Mouse (Mus musculus): ENCODE measurements around the gene Atf6.
A peak's percentile ranks its signal among the peaks of the same experiment; 100 is the strongest.

Gene Atf6

GRCm38 (mm10) chr1:170867691-170868105 is at the start of gene Atf6:
Atf6 (minus strand) TSS chr1:170867771.
- DNase-seq (ENCODE audit: low spot score), result peak; percentile 96

- no peak for DNase-seq (ENCODE audit: low spot score)
These were observed 48.1 kb upstream of the Atf6 start for GRCm38 (mm10) chr1:170915657-170916056.

GRCm38 (mm10) chr1:170912891-170913615 is 45.5 kb upstream of the Atf6 start, which contains the start of gene Fcrlb:
Fcrlb (minus strand) TSS chr1:170912941.
- DNase-seq (ENCODE audit: low spot score), result no peak

GRCm38 (mm10) chr1:170911907-170912660 is 44.5 kb upstream of the Atf6 start:
- no peak for DNase-seq (ENCODE audit: low spot score)

GRCm38 (mm10) chr1:170908341-170908740 is 40.8 kb upstream of the Atf6 start:
- peak; percentile 42 for DNase-seq (ENCODE audit: low spot score)

DNA sequence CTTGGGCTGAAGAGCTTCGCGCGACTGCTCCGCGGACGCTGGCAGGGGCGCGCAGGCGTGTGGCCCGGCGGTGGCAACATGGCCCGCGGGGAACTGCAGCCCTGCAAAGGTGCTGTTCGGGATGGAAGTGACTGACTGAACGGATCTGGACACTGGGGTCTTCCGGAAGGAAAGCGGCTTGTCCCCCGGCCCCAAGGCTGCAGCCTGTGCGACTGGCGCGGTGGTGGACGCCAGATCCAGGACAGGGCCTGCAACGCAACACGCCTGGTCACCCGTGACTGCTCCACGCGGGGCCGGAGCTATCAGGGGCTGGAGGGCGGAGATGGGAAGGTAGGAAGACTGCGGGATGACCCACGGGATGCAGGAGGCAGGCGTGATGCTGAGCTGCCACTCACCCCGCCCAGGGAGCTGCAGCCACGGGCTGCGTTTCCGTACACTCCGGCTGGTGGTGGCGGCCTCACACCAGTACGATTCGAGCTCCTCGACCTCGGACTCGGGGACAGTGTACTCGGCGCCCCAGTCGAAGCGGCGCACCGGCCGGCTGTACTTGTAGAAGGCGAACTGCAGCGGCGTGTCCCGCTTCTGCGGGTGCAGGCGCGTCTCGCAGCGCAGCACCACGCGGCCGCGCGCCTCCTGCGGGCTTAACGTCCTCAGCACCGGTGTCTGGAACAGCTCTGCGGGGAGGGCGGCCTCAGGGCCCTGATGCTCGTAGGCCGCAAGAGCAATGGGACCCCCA is 40.1 kb upstream of the Atf6 start:
- DNase-seq (ENCODE audit: low spot score), result peak; percentile 52

DNA sequence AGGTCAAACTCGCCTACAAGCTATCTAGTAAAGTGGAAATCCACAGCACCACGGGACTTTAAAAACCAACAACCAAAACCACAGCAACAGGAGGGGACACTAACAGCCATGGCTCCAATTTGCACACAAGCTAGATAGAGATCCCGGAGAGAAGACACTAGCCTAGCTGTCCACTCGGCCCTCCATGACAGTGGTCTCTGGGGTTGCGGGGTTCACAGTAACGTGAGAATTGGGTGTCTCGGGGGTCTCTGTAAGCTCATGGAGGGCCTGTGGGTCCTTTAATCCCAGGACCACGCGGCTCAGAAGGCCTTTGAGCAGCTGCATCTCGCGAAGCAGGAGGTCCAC is 39.5 kb upstream of the Atf6 start:
- no peak for DNase-seq (ENCODE audit: low spot score)

DNA sequence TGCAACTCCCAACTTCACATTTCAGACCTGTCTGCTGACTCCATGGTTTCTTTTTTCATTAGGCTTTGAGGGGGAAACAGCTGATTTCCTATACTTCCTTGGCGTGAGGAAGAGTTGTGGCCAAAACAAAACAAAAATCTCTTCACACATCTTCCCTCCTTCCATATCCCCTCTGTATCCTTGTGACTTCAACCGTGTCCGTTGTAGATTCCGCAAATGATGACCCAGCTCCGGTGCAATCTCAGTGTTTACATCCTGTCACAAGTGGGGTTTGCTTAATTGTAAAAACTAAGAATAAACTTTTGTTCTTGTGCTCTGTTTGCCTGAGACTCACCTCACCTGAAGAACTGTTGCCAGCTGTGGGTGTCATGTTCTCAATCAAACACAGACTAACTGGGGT is 35.9 kb upstream of the Atf6 start:
- no peak for DNase-seq (ENCODE audit: low spot score)

GRCm38 (mm10) chr1:170901536-170902238 is 34.1 kb upstream of the Atf6 start:
- peak; percentile 94 for DNase-seq (ENCODE audit: low spot score)

DNA sequence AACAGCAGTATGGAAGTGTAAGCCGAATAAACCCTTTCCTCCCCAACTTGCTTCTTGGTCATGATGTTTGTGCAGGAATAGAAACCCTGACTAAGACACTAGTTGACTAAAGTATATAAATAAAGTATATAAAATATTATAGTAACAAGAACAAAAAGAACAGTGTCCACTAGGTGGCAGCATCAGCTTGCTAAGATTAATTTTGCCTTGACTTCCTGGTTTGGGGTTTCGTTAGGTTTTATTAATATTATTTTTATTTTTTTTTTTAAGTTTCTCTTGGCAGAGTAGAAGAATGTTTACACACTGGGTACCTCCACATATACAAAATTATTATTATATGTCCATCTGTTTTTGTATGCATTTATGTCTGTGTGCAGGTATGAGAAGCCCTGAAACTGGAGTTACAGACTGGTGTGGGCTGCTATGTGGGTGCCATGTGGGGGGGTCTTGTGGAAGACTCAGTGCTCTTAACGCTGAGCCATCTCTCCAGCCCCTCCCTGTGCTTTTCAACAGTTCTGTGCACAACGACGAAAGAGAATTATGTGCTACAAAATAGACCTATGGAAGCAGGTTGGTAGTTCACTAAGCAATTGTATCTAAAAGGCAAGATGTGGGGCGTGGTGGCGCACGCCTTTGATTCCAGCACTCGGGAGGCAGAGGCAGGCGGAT is 33.4 kb upstream of the Atf6 start:
- DNase-seq (ENCODE audit: low spot score), result peak; percentile 83

DNA sequence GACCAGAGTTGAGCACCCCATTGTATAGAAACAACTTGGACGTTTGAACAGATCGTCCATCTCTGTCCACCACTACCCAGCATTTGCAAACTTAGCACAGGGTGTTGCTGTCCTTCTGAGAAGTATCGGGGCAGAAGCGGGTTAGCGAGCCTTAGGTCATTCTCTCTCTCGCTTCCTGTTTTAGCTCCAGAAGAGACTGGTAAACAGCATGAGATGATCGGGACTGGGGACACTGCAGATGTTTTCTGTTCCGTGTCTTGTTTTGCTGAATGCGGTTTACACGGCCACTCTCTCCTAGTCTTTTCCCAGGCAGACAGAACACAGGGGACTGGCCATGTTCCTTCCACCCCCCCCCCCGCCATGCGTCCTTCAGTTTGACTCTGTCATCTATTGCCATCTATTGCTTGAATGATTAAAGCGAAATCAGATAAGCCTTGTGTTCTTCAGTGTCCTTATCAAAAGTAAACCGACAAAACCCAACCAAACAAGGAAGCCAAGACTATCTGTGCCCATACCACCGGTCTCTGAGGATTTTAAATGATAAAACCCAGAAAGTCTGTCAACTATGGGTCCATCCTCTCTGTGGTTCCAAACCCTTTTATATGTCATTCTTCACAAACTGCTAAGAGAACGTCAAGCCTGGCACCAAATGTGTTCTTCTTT is 31.0 kb upstream of the Atf6 start:
- DNase-seq (ENCODE audit: low spot score), result no peak

GRCm38 (mm10) chr1:170896651-170897281 is 29.2 kb upstream of the Atf6 start:
- DNase-seq (ENCODE audit: low spot score), result no peak

DNA sequence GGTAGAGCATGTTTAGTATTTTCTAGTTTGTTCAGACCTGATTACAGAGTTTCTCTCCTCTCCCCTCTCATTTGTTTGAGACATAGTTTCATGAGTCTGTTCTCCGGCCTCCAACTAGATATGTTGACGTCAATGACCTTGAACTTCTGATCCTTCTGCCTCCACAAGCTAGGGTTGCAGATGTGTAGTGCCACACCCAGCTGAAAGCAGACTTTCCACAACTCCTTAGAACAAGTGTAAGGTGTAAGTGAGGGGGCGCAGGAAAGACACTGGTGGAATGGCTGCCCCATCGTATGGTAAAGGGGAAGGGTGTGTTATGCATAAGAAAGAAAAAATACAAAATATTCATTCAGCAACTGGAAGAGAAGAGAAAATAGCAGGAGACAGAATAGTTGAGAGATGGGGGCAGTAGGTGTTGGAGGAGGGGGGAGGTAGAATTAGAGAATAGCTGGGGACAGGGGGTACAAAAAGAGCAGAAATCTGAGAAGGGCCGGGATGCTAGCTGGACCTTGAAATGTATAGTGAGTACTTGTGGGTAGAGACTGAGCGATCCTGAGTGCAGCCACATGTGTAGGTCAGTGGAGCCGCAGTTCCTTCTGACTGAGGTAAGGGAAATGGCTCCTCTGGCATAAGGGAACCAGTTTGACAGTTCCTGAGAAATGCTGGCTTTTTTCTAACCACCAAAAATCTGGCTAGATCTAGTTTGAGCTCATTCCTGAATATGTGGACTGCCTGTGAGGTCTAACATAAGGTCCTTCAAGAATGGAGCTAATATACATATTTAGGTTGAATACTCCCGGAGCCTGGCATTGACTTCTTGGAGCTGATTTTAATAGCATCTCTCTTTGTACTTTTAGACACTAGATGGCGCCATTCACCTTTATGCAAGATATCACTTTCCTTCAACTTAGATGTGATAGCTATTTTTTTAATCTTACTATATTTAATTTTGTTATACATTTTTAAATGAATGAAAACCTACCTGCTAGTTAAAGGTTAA is 27.3 kb upstream of the Atf6 start:
- peak; percentile 77 for DNase-seq (ENCODE audit: low spot score)

GRCm38 (mm10) chr1:170892279-170892678 is 24.7 kb upstream of the Atf6 start:
- DNase-seq (ENCODE audit: low spot score), result no peak

- DNase-seq (ENCODE audit: low spot score), result no peak
These were observed 24.1 kb upstream of the Atf6 start for GRCm38 (mm10) chr1:170891646-170892045.

DNA sequence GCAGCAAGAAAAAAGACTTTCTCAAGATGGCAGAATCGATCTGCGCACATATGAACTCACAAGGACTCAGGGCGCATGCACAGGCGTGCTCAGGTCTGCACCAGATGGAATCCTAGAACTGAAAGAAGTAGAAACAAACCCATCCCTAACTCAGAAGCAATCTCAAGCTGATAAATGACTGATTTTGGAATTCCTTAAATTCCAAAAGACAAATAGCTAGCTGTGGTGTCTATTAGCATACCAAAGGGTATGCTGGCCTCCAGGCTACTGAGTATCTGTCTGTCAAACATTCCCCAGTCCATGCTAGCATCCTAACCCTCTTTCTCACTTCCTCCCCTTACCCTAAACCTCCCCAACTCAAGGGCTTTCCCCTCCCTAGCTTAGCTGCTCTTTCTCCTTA is 21.7 kb upstream of the Atf6 start:
- peak; percentile 10 for DNase-seq (ENCODE audit: low spot score)

DNA sequence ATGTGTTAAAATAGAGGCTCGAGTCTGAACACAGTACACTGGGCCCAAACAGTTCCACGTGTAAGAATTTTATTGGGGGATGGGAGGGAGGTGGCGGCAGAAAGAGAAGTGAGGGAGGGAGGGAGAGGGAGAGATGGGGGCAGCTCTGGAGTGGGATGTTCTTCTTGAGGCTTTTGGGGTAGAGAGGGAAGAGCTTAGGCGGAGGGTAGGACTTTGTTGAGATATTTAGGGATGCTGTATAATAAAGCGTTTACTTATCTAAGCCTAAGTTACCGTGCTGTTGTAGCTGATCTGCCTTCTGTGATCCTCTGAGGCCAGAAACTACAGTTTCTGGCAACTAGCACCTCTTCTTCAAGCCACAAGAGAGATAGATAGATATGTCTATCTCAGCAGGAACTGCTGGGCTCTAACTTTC is 18.5 kb upstream of the Atf6 start:
- peak; percentile 12 for DNase-seq (ENCODE audit: low spot score)

GRCm38 (mm10) chr1:170884978-170885561 is 17.5 kb upstream of the Atf6 start, which contains the start of the genes Gm26620 and Dusp12:
Gm26620 (plus strand) TSS chr1:170885065.
Dusp12 (minus strand) TSS chr1:170885540.
- peak; percentile 94 for DNase-seq (ENCODE audit: low spot score)

- no peak for DNase-seq (ENCODE audit: low spot score)
These were observed 16.8 kb upstream of the Atf6 start for GRCm38 (mm10) chr1:170884390-170884789.
